Mouse (Mus musculus): ENCODE measurements around the gene Fibp.

DNA sequence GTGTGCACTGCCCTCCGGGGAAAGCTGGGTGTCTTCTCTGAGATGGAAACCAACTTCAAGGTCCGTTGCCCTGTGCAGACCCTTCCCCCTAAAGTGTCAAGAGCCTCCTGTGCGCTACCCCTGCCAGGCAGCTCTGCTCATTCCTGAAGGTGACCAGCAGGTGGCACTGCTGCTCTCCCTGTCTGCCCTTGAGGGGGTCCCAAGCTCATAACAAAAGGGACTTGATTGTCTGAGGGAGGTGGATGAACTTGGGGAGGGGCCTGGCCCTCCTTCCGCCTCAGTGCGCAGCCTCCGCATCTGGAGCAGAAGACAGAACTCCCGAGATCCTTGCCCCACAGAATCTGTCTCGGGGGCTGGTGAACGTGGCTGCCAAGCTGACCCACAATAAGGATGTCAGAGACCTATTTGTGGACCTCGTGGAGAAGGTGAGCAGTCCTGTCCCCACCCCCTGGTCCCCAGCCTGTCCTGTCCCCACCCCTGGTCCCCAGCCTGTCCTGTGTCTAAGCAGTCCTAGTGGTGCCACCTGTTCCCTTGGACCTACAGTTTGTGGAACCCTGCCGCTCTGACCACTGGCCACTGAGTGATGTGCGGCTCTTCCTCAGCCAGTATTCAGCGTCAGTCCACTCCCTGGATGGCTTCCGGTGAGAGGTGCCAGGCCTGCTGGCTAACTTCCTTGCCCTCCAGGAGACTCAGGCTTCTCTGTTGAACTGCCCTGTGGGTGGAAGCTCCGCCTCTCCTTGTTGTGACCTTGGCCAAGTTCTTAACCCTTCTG, 3.6 kb downstream of the Fibp start:
- TF ChIP-seq POLR2A (IDR thresholded peaks at IDR 0.05; ENCODE audit: low read depth, low read length) (no peak), CTCF (IDR thresholded peaks at IDR 0.05; ENCODE audit: borderline replicate concordance, insufficient read depth, low read length) (peak; percentile 94)
